Mouse (Mus musculus) gastrocnemius, adult 18-20 months (tissue): ENCODE results near the gene Camta1. TPM values are rescaled to one million over a fixed set of nuclear protein-coding genes. Genes with fewer than 3 reads are reported as not detected.

Experiments
- DNase-seq: peaks from one replicate; pipeline ENCODE4 v3.0.0; 2021; ENCODE audit warnings: low spot score
- total RNA-seq, 2 experiments: library from RNA; stranded (reverse); gene quantifications; 2 replicates each; pipeline ENCODE4 v1.2.3; 2021

Gene Camta1
- total RNA-seq, 2 experiments from 2014 or later: 99.5 to 122 TPM

- no peak for DNase-seq
Measured at GRCm38 (mm10) chr4:151015946-151016345, 845.7 kb downstream of the Camta1 start.

DNA sequence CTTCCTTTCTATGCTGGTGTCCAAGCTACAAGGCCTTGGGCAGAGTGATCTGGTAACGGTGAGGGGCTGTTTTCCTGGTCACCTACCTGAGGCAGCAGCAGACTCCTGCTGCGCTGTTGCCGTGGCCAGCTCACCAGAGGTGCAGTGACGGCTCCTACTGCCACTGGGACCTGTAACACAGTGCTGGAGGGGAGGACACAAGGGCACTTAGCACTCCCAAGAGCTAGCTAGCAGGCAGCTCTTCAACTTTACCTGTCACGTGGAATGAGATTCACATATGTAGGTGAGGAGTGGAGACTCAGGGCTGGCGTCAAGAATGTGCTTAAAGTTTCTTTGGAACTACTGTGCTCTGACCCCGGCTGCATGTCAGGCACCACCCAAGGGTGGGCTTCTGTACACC is 851.4 kb downstream of the Camta1 start:
- DNase-seq: no peak

GRCm38 (mm10) chr4:151006945-151007344 is 854.7 kb downstream of the Camta1 start:
- DNase-seq: peak; percentile 21

GRCm38 (mm10) chr4:151005656-151006318 is 855.9 kb downstream of the Camta1 start:
- no peak for DNase-seq

- DNase-seq: no peak
Measured at GRCm38 (mm10) chr4:151001397-151001796, 860.3 kb downstream of the Camta1 start.

GRCm38 (mm10) chr4:150998626-150999025 is 863.0 kb downstream of the Camta1 start:
- DNase-seq: no peak

DNA sequence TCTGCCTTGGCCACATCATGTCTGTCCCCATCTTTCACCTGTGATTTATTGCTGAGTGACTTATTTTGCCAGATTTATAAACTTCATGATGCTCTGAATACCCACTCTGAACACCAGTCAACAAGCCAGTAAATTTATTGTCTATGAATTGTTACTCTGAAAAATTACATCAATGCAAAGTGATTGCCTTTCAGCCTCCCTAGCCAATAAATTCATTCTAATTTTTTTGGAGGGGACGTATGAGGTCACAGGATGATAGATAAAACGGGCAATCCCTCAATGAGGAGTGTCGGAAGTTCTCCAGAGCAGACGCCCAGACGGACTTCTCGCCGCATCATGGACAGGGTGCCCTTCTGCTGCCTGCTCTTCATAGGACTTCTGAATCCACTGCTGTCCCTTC is 864.9 kb downstream of the Camta1 start, which contains the start of gene Uts2:
TSS of gene Uts2 (plus strand) at position 301 of the 400 bp plus-strand sequence.
- DNase-seq: no peak

GRCm38 (mm10) chr4:150990148-150990547 is 871.5 kb downstream of the Camta1 start:
- no peak for DNase-seq

DNA sequence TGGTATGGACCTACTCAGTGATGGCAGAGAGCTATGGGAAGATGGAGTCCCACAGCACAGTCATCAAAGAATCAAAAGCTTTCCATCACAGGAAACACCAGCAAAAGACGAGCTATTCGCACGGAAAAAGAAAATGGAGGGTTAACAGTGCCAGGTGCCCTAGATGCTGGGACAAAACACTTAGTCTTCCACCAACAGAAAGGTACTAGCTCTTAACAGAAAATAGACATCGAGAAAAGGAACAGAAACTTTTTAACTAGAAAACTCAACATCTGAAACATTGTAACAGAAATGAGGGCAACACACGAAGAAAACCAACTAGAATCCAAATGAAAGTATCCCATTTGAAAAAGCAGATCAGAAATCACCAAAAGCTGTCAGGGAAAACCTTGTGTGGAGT is 881.5 kb downstream of the Camta1 start:
- no peak for DNase-seq

DNA sequence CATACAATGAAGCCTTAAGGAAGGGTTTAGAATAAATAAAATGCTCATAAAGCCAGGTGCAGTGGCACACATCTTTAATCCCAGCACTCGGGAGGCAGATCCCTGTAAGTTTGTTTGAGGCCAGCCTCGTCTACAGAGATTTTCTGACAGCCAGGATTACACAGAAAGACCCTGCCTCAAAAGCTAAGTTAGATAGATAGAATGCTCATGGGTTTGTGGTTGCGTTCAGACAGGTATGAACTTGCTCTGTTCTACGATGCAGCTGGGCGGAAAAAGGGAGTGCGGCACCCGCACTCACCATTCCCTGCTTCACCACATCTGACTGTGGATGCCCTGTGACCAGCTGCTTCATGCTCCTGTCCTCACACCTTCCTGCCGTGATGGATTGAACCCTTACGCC is 882.2 kb downstream of the Camta1 start:
- no peak for DNase-seq

- no peak for DNase-seq
Measured at GRCm38 (mm10) chr4:150978156-150978910, 883.3 kb downstream of the Camta1 start.

DNA sequence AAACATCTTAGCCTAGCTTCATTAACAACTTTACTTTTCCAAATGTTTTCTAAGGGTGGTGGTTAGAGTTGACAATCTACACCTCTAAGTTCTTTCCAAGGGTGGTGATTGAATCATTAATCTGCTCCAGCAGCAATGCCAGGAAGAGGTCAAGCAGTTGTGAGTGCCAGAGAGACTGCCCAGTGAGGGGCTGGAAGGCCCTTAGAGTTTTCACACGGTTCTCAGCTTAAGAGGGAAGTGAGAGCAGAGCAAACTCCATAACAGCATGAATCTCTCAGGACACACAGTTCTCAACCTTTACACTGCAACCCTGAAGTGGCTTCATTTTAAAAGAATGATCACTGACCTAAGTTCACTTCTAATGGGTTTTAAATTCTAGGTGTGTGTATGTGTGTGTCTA is 886.5 kb downstream of the Camta1 start:
- no peak for DNase-seq

DNA sequence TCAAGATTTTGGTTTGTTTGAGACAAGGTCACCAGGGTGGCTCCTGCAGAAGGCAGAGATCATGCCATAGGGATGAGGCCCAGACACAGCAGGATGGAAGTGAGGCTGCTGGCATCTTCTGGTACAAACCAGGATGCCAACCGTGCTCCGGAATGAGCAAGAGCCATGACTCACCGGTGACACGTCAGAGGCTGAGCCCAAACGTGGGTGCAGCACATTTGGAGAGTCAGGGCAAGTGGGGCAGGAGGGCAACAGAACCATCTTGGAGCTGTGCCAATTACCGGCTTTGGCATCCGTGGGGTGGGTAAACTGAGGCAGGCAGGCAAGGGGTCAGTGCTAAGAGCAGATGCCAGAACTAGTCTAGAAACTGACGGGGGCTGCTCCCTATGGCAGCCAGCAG is 888.4 kb downstream of the Camta1 start:
- DNase-seq: no peak

GRCm38 (mm10) chr4:150968956-150969355 is 892.7 kb downstream of the Camta1 start:
- DNase-seq: no peak

GRCm38 (mm10) chr4:150966556-150966955 is 895.1 kb downstream of the Camta1 start:
- peak; percentile 37 for DNase-seq

GRCm38 (mm10) chr4:150965555-150965951 is 896.1 kb downstream of the Camta1 start:
- DNase-seq: no peak

GRCm38 (mm10) chr4:150964635-150965554 is 896.8 kb downstream of the Camta1 start:
- peak; percentile 86 for DNase-seq

DNA sequence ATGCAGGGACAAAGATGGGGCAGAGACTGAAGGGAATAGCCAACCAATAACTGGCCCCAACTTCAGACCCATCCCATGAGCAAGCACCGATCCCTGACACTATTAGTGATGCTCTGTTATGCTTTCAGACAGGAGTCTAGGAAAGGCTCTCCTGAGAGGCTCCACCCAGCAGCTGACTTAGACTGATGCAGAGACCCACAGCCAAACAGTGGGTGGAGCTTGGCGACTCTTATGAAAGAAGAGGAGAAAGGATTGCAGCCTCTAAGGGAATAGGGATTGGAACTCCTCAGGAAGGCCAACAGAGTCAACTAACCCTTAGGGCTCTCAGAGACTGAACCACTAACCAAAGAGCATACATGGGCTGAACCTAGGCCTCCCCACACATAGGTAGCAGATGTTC is 898.0 kb downstream of the Camta1 start:
- DNase-seq: peak; percentile 15

GRCm38 (mm10) chr4:150962231-150962630 is 899.4 kb downstream of the Camta1 start:
- no peak for DNase-seq

DNA sequence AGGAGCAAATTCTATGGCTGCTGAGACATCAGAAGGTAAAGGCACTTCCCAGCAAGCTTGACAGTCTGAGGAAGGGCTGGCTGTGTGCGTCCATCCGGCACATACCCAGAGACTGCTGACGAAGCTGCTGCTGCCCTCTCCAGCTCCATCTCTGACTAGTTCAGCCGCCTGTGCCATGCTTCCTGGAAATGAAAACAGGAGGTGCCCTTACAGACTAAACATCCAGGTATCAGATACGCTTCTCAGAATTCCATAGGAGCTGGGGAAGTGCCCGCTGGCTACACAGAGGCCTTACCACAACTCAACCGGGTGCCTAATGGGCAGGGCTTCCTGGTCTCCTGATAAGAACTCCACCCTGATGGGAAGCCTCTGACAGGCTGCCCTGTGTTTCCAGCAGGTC is 903.1 kb downstream of the Camta1 start:
- DNase-seq: peak; percentile 24

- no peak for DNase-seq
Measured at GRCm38 (mm10) chr4:150957106-150957458, 904.6 kb downstream of the Camta1 start.
